Mouse (Mus musculus): ENCODE measurements around the gene Pcdh15. TPM values are rescaled to one million over a fixed set of nuclear protein-coding genes. Genes with fewer than 3 reads are reported as not detected.

Gene Pcdh15
- polyA plus RNA-seq, 1 experiment: 0.37 TPM

DNA sequence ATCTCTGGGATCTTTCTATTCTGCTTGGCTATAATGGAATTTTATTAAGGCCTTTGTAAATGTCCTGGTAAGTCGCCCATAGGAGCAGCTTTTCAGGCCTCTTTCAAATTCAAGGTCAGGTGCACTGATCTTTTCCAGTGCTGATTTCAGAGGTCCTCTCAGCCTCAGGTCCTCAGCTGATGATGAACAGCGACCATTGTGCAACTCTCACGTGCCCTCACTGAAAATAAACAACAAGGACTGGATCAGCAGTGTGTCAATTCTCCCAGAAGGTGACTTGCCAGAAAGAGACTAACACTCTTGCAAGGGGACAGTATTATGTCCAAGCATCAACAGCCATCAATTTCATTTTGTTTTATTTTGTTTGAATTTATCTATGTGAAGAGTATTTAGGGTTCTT is 654.7 kb downstream of the Pcdh15 start:
- no peak overlapping the region for H3K4me3 ChIP-seq (ENCODE audit: insufficient read depth, low read length)
- no peaks in the 10 kb centered on the region for H3K4me1 ChIP-seq (ENCODE audit: control insufficient read depth, insufficient read depth, low read length)
- TF ChIP-seq POLR2A (IDR thresholded peaks at IDR 0.05; ENCODE audit: low read depth, low read length) (no peak), CTCF (IDR thresholded peaks at IDR 0.05; ENCODE audit: borderline replicate concordance, insufficient read depth, low read length) (no peak)
- H3K27ac ChIP-seq (ENCODE audit: insufficient read depth, low read length): no peak overlapping the region

DNA sequence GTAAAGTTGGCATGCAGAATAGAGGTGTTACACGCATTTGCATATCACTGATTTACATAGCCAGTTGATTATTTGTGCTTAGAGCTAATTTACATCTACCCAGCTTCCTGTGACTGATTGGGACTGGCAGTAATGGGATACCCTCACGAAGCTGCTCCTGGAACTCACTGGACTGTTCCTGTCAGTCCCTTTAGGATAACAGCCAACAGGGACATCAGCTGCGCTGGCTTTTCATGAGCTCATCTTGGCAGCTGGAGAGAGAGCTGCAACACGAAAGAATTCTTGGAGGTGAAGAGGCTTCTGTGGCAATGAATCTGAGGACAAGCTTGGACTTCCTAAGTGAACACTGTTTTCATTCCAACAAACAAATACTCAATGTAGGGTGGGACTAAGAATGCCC is 683.8 kb downstream of the Pcdh15 start:
- Histone ChIP-seq H3K27ac (ENCODE audit: insufficient read depth, low read length) (no peak overlapping the region), H3K4me1 (ENCODE audit: control insufficient read depth, insufficient read depth, low read length) (no peaks in the 10 kb centered on the region), H3K4me3 (ENCODE audit: insufficient read depth, low read length) (no peak overlapping the region)
- TF ChIP-seq POLR2A (IDR thresholded peaks at IDR 0.05; ENCODE audit: low read depth, low read length) (no peak), CTCF (IDR thresholded peaks at IDR 0.05; ENCODE audit: borderline replicate concordance, insufficient read depth, low read length) (no peak)

DNA sequence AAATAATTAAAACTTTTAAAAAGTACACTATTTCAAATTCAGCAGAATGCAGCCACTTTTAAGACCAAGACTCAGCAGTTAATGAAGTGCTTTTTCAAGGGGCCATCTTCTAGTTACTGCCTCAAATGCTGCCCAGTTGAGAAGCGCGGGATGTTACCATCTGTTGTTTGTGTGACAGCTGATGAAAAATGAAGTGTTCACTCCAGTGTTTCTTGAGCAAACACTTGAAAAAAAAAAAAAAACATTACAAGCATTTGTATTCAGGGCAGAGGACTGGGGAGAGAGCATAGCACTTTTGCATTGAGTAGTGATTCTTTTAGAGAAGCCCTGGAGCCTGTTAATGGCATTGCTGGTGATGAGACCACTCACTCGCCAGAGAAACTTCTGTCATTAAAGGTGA is 689.0 kb downstream of the Pcdh15 start:
- no peaks in the 10 kb centered on the region for H3K4me1 ChIP-seq (ENCODE audit: control insufficient read depth, insufficient read depth, low read length)
- no peak overlapping the region for H3K27ac ChIP-seq (ENCODE audit: insufficient read depth, low read length)
- TF ChIP-seq CTCF (IDR thresholded peaks at IDR 0.05; ENCODE audit: borderline replicate concordance, insufficient read depth, low read length) (no peak), POLR2A (IDR thresholded peaks at IDR 0.05; ENCODE audit: low read depth, low read length) (no peak)

DNA sequence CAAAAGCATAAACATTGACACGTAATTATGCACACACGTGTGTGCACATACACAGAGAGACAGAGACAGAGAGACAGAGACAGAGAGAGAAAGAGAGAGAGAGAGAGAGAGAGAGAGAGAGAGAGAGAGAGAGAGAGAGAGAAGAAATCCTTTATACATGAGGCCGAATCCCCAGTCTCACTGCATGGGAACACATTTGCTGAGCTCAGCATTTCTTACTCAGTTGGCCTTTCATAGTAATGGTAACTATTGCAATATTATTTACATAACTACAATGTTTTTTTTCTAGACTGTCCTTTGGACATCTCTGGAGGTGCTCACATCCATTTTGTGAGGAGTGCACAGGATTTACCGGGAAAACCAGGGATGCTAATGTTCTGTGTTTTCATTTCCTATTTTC is 705.9 kb downstream of the Pcdh15 start:
- no peak overlapping the region for H3K27ac ChIP-seq (ENCODE audit: insufficient read depth, low read length)
- H3K4me1 ChIP-seq (ENCODE audit: control insufficient read depth, insufficient read depth, low read length): no peaks in the 10 kb centered on the region
- TF ChIP-seq POLR2A (IDR thresholded peaks at IDR 0.05; ENCODE audit: low read depth, low read length): no peak
- TF ChIP-seq CTCF (IDR thresholded peaks at IDR 0.05; ENCODE audit: borderline replicate concordance, insufficient read depth, low read length): no peak
- H3K4me3 ChIP-seq (ENCODE audit: insufficient read depth, low read length): no peak overlapping the region

More for the DNA sequence above, 689.0 kb downstream of the Pcdh15 start:
- no peak overlapping the region for H3K4me3 ChIP-seq (ENCODE audit: insufficient read depth, low read length)

DNA sequence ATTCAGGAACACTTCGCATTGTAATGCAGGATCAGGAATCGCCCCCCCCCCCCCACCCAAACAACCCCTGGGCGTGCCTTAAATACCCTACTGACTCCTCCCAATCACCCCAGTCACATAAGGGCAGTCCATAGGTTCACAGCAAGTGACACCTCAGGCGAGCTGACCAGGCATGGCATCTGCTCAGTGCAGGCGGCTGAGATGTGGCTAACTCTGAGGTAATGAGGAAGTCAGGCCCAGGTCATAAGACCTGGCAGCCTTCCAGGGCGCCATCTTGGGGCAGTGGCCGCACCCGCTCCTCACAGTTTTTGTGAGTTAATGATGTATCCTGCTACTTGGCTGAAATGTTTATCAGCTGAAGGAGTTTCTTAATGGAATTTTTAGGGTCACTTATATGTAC is 713.2 kb downstream of the Pcdh15 start:
- TF ChIP-seq CTCF (IDR thresholded peaks at IDR 0.05; ENCODE audit: borderline replicate concordance, insufficient read depth, low read length) (no peak), POLR2A (IDR thresholded peaks at IDR 0.05; ENCODE audit: low read depth, low read length) (no peak)
- Histone ChIP-seq H3K27ac (ENCODE audit: insufficient read depth, low read length) (no peak overlapping the region), H3K4me3 (ENCODE audit: insufficient read depth, low read length) (no peak overlapping the region), H3K4me1 (ENCODE audit: control insufficient read depth, insufficient read depth, low read length) (no peaks in the 10 kb centered on the region)

DNA sequence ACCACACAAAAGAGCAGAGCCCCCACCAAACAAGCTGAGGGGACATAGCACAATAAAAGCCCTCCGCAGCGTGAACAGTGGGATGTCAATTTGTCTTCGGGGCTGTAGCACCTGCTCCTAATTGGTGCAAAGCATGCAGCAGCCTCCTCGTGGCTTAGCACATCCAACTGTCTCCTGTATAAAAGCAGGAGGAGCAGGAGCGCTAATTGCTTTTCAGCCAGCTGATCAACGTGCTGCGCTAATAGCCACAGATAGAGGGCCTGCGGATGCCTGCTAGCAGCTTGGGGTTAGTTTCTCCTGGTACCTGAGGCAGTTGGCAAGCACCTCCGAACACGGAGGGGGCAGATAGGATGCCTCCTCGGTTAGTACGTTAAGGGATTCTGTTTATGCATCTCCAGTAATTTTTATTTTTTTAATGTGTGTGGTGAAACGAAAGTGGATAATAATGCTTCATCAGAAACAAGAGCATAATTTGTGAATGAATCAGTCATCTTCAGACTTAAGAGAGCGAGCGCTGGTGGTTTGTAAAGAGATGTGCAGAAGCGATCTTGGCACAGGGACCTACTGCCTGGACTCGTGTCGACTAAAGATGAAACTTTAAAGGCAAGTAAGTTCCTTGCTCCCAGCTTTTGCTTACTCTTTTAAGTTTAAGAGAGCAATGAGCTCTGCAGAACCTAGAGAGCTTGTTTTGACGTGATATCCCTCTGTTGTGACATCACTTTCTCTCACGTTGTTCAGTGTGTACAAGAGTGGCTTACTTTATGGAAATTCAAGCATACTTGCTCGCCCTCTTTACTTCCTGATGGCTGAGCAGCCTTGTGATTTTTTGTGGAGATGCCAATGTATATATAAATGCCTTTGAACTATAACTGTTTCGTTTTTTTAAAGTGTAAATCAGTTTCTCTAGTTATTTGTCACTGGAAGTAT is 722.8 kb downstream of the Pcdh15 start:
- peak overlapping the region; percentile 15; the same call in 1 of the 2 replicates for H3K4me3 ChIP-seq (ENCODE audit: insufficient read depth, low read length)
- no peak overlapping the region for H3K27ac ChIP-seq (ENCODE audit: insufficient read depth, low read length)
- H3K4me1 ChIP-seq (ENCODE audit: control insufficient read depth, insufficient read depth, low read length): no peaks in the 10 kb centered on the region
- TF ChIP-seq POLR2A (IDR thresholded peaks at IDR 0.05; ENCODE audit: low read depth, low read length): no peak
- TF ChIP-seq CTCF (IDR thresholded peaks at IDR 0.05; ENCODE audit: borderline replicate concordance, insufficient read depth, low read length): no peak

DNA sequence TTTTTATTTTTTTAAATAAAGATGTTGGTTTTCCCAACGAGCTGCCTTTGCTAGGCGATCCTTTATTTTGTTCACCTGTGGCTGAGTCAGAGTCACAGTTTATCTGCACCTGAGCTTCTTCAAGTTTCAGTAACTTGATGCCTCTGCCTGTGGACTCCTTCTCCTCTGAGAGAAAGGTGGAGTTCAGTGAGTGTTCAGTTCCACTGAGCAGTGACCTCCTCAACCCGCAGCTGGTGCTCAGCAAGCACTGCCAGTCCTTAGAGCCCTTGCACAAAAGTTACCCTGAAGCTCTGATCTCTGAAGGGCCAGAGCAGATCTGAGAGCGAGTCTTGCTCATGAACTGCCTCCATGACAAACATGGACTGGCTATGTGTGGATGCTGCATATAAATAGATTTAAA is 724.1 kb downstream of the Pcdh15 start:
- H3K27ac ChIP-seq (ENCODE audit: insufficient read depth, low read length): no peak overlapping the region
- no peaks in the 10 kb centered on the region for H3K4me1 ChIP-seq (ENCODE audit: control insufficient read depth, insufficient read depth, low read length)
- no peak overlapping the region for H3K4me3 ChIP-seq (ENCODE audit: insufficient read depth, low read length)
- TF ChIP-seq POLR2A (IDR thresholded peaks at IDR 0.05; ENCODE audit: low read depth, low read length): no peak
- TF ChIP-seq CTCF (IDR thresholded peaks at IDR 0.05; ENCODE audit: borderline replicate concordance, insufficient read depth, low read length): no peak

DNA sequence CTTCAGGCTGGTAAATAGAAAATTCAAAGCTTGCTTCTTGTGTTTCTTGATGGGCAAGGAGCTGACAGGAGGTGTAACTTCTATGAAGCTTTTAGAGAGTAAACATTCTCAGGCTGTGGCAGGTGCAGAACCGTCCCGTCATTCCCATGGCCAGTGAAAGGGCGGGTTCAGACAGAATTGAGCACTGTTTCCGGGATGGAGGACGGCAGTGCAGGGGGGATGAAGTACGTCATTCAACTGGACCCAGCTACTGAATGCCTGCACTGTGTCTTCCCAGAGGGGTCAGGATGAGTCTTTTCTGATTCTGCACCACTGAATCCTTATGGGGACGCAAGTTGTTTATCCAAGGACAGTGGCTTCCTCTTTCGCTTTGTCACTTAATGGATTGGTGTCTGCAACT is 727.2 kb downstream of the Pcdh15 start:
- Histone ChIP-seq H3K4me1 (ENCODE audit: control insufficient read depth, insufficient read depth, low read length) (no peaks in the 10 kb centered on the region), H3K4me3 (ENCODE audit: insufficient read depth, low read length) (no peak overlapping the region), H3K27ac (ENCODE audit: insufficient read depth, low read length) (no peak overlapping the region)
- no peak for TF ChIP-seq CTCF (IDR thresholded peaks at IDR 0.05; ENCODE audit: borderline replicate concordance, insufficient read depth, low read length)
- TF ChIP-seq POLR2A (IDR thresholded peaks at IDR 0.05; ENCODE audit: low read depth, low read length): no peak

DNA sequence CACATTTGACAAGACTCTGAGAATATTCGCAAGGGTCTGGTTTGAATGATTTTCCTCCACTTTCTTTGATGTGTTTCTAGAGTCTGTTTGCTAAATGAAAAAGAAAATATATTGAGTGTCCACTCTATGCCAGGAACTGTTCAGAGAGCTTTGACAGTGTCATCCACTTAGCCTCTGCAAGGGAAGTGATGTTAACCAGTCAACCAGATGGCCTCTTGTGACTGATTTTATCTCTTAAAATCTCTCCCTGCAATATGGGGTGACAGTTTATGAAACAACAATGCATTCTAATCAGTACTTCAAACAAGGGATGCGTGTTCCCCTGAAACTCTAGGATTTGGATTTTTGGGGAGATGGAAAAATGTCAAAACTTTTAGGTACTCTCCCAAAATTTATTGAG is 729.6 kb downstream of the Pcdh15 start:
- no peaks in the 10 kb centered on the region for H3K4me1 ChIP-seq (ENCODE audit: control insufficient read depth, insufficient read depth, low read length)
- TF ChIP-seq CTCF (IDR thresholded peaks at IDR 0.05; ENCODE audit: borderline replicate concordance, insufficient read depth, low read length): no peak
- no peak for TF ChIP-seq POLR2A (IDR thresholded peaks at IDR 0.05; ENCODE audit: low read depth, low read length)
- H3K27ac ChIP-seq (ENCODE audit: insufficient read depth, low read length): no peak overlapping the region
- H3K4me3 ChIP-seq (ENCODE audit: insufficient read depth, low read length): no peak overlapping the region

DNA sequence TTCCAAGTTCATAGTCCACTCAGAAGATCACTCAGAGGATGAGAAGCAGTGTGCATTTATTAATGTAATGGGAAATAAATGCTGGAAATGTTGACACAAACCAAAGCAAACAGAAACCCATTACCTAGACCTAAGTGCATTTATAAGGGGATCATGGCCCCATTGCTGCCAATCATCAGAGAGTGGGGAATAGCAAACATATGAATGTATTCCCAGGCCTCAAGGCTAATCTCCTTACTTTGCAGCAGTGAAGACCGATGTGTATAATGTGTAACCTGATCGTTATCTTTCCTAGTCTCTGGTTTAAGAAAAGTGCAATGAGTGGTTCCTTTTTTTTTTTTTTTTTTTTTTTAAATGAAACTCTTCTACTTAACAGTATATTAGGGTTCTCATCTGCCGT is 745.9 kb downstream of the Pcdh15 start:
- no peak for TF ChIP-seq POLR2A (IDR thresholded peaks at IDR 0.05; ENCODE audit: low read depth, low read length)
- TF ChIP-seq CTCF (IDR thresholded peaks at IDR 0.05; ENCODE audit: borderline replicate concordance, insufficient read depth, low read length): no peak
- H3K4me3 ChIP-seq (ENCODE audit: insufficient read depth, low read length): no peak overlapping the region

More for the DNA sequence above, 745.9 kb downstream of the Pcdh15 start:
- Histone ChIP-seq H3K4me1 (ENCODE audit: control insufficient read depth, insufficient read depth, low read length) (no peaks in the 10 kb centered on the region), H3K27ac (ENCODE audit: insufficient read depth, low read length) (no peak overlapping the region)
